Mouse (Mus musculus) adrenal gland (tissue): ENCODE results near the gene Vmn1r157.
"Not testable (repeated sequence)": the region's sequence is repeated elsewhere in the genome, so short reads cannot be mapped to it uniquely, and the experiment has no call there.

Experiments used
- intact Hi-C: fragments of 180-260 bp; cut with DNase I; formaldehyde crosslinking; loops from one replicate; pipeline ENCODE4 v1.15.1; 2025
- long read RNA-seq, 2 experiments: library from polyadenylated mRNA; unstranded; transcript quantifications; one replicate each; pipeline ENCODE4 v2.0.0; 2020; ENCODE audit warnings: borderline replicate concordance in 1 of 2; ENCODE audit not compliant: insufficient replicate concordance in 1 of 2

The Vmn1r157 gene
- long read RNA-seq, experiment 1 = 0 reads
- long read RNA-seq, experiment 2 = 0 reads

GRCm38 (mm10) chr7:22761397-22761796, at the start of gene Vmn1r157:
TSS of gene Vmn1r157 (plus strand) at chr7:22761697.
- intact Hi-C loops = not testable (repeated sequence)

GRCm38 (mm10) chr7:22719610-22720009, 41.9 kb upstream of the Vmn1r157 start, which contains the start of gene Gm4567:
TSS of gene Gm4567 (minus strand) at chr7:22719710.
- intact Hi-C loops = not testable (repeated sequence)

GRCm38 (mm10) chr7:22775981-22776380, 14.5 kb downstream of the Vmn1r157 start:
- intact Hi-C loops = not testable (repeated sequence)

- intact Hi-C loops = not testable (repeated sequence)
Observed at GRCm38 (mm10) chr7:22790682-22791081, 29.2 kb downstream of the Vmn1r157 start, which contains the start of gene Vmn1r158. TSS of gene Vmn1r158 (minus strand) at chr7:22790782.
